28 mouse cellular contexts compared by ENCODE assay signal in the genomic region with DNA sequence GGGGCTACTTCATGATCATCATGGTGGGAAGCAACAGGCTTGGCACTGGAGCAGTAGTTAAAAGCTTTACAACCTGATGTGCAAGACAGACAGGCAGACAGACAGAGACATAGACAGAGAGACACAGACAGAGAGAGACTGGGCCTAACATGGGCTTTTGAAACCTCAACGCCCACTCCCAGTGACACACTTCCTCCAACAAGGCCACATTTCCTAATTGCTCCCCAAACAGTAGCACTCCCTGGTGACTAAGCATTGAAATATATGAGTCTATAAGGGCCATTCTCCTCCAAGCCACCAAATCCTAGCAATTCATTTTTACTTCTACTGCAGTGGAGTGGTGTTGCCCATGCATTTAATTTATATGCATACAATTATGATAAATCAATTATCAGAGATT. TPM values are rescaled to one million over a fixed set of nuclear protein-coding genes. Genes with fewer than 3 reads are reported as not detected.
DNase-seq lines count a peak whose midpoint lies in the region; ATAC-seq lines count a peak whose summit lies in the region.
"Had no signal": no experiment of that assay in that cellular context is flagged by ENCODE, and none has a peak within 500 bp of the region (broad histone marks: within the 10 kb centered on the region; RNA-seq: fewer than 3 reads in every experiment).

No protein-coding gene starts in this region.

- no peaks in the 10 kb centered on the region for H3K27me3 ChIP-seq in heart, embryonic 11.5 days (ENCODE audit: control insufficient read depth, insufficient read depth, low read length)
- H3K27me3 ChIP-seq: CH12.LX; embryonic facial prominence, embryonic 13.5 days; embryonic facial prominence, embryonic 15.5 days; forebrain, embryonic 12.5 days had no signal

- peak; percentile 37; the same call in 1 of the 2 replicates for ATAC-seq in megakaryocyte progenitor cell, adult 5-6 weeks (replicated peaks; ENCODE audit: poor library complexity)
- ATAC-seq in heart, embryonic 11.5 days (replicated peaks; ENCODE audit: insufficient number of reproducible peaks, low FRiP score, low TSS enrichment): no peak
- ATAC-seq: CD4-positive, CD25-positive, alpha-beta regulatory T cell, adult 4 months; forebrain, embryonic 14.5 days; forebrain, embryonic 16.5 days had no signal

- H3K36me3 ChIP-seq in heart, embryonic 11.5 days (ENCODE audit: control insufficient read depth, insufficient read depth, low read length): no peaks in the 10 kb centered on the region
- H3K36me3 ChIP-seq: embryonic facial prominence, embryonic 13.5 days; embryonic facial prominence, embryonic 15.5 days; forebrain, embryonic 10.5 days; forebrain, embryonic 12.5 days; G1E had no signal

- H3K9me3 ChIP-seq in heart, embryonic 11.5 days (replicated peaks; ENCODE audit: control insufficient read depth, low read length): no peaks in the 10 kb centered on the region
- H3K9me3 ChIP-seq: embryonic facial prominence, embryonic 13.5 days; embryonic facial prominence, embryonic 15.5 days; forebrain, embryonic 10.5 days; forebrain, embryonic 12.5 days had no signal

- H3K4me1 ChIP-seq in heart, embryonic 11.5 days (ENCODE audit: control insufficient read depth, insufficient read depth, low read length): no peaks in the 10 kb centered on the region
- H3K4me1 ChIP-seq: embryonic facial prominence, embryonic 13.5 days; embryonic facial prominence, embryonic 15.5 days; forebrain, embryonic 10.5 days; forebrain, embryonic 12.5 days had no signal

- H3K4me2 ChIP-seq in heart, embryonic 11.5 days: no peak overlapping the region
- H3K4me2 ChIP-seq: embryonic facial prominence, embryonic 13.5 days; embryonic facial prominence, embryonic 15.5 days; forebrain, embryonic 12.5 days had no signal

- H3K9ac ChIP-seq in heart, embryonic 11.5 days (ENCODE audit: low read depth, low read length): no peak overlapping the region
- H3K9ac ChIP-seq: embryonic facial prominence, embryonic 13.5 days; embryonic facial prominence, embryonic 15.5 days; forebrain, embryonic 12.5 days had no signal

- no peak overlapping the region for H3K27ac ChIP-seq in heart, embryonic 11.5 days (ENCODE audit: low read depth, low read length)
- H3K27ac ChIP-seq: embryonic facial prominence, embryonic 13.5 days; embryonic facial prominence, embryonic 15.5 days; forebrain, embryonic 10.5 days; forebrain, embryonic 12.5 days had no signal

- WGBS in heart, embryonic 11.5 days (ENCODE audit: insufficient replicate concordance): 65% methylated on average over 1 of the region's 1 CpGs

- no peak overlapping the region for H3K4me3 ChIP-seq in heart, embryonic 11.5 days (ENCODE audit: low read depth, low read length)
- H3K4me3 ChIP-seq: embryonic facial prominence, embryonic 13.5 days; embryonic facial prominence, embryonic 15.5 days; erythroblast, embryonic 14.5 days; forebrain, embryonic 10.5 days; forebrain, embryonic 12.5 days had no signal

- DNase-seq in 416B (ENCODE audit: low read depth): peak; percentile 60
- DNase-seq in Muller cell, postnatal 12 days (ENCODE audit: inconsistent ontology term): peak; percentile 30
- no peak for DNase-seq in thymus, postnatal 14 days
- DNase-seq: adrenal gland, adult 2 months; adrenal gland, postnatal 10 days; adrenal gland, postnatal 25 days; cerebellum, adult 11 months; cerebellum, adult 18-20 months; cerebellum, adult 8-10 months; cerebellum, adult 9-11 months; cerebellum, postnatal 14 days; cerebellum, postnatal 36 days; embryo, embryonic 11 days had no signal

RNA-seq across cellular contexts. Expression of gene Dhrs7c, which starts 41.8 kb away (rescaled TPM):
- total RNA-seq in megakaryocyte progenitor cell, adult 5-6 weeks (2015): 0.66 TPM in 1 of 2 replicates, not detected in the other
- total RNA-seq in megakaryocyte progenitor cell, adult 5-6 weeks (2017): not detected in 2 replicates
- polyA plus RNA-seq in heart, embryonic 11.5 days (2014; fragmentation: Nextera tagmentation; extraction: Ambion mirVana): 0.39 and 0.86 TPM in 2 replicates
- total RNA-seq: adrenal gland, adult 2 months; adrenal gland, postnatal 25 days; CH12.LX; common myeloid progenitor, adult 5-6 weeks; G1E had no signal
- polyA plus RNA-seq: adrenal gland, adult 2 months; brain, embryonic 14.5 days; CD4-positive, CD25-positive, alpha-beta regulatory T cell, adult 4 months; embryonic facial prominence, embryonic 11.5 days; erythroblast, embryonic 14.5 days; forebrain, embryonic 10.5 days; forebrain, embryonic 12.5 days; forebrain, embryonic 14.5 days; forebrain, embryonic 16.5 days; G1E had no signal
